Mouse (Mus musculus) mesoderm, embryonic 11.5 days (tissue): ENCODE measurements at regions not wholly inside any gene's neighbourhood (a gene's known extent, or its start where the extent isn't known, plus 50 kb on each side); places are given as distances from the start of the nearest gene placed in this dataset.

Experiments
- DNase-seq: peaks from one replicate; pipeline ENCODE4 v3.0.0-alpha.2; 2012; ENCODE audit warnings: low read depth, low spot score

- peak; percentile 67 for DNase-seq
Observed at GRCm38 (mm10) chr4:48725660-48726348, 62.5 kb downstream of the Cavin4 start.

- DNase-seq = no peak
Observed at GRCm38 (mm10) chr4:48726349-48726835, 63.1 kb downstream of the Cavin4 start.

GRCm38 (mm10) chr4:48734854-48735564 lies 71.7 kb downstream of the Cavin4 start:
- peak; percentile 36 for DNase-seq

GRCm38 (mm10) chr4:48746237-48746636 lies 82.9 kb downstream of the Cavin4 start:
- DNase-seq = no peak

- no peak for DNase-seq
Observed at GRCm38 (mm10) chr4:48749566-48749965, 86.3 kb downstream of the Cavin4 start.

- DNase-seq = no peak
Observed at GRCm38 (mm10) chr4:48750087-48750486, 86.8 kb downstream of the Cavin4 start.

GRCm38 (mm10) chr4:48754466-48755171 lies 91.3 kb downstream of the Cavin4 start:
- peak; percentile 23 for DNase-seq

GRCm38 (mm10) chr4:48760625-48761024 lies 97.3 kb downstream of the Cavin4 start:
- no peak for DNase-seq

GRCm38 (mm10) chr4:48766458-48766857 lies 103.1 kb downstream of the Cavin4 start:
- no peak for DNase-seq

- peak; percentile 30 for DNase-seq
Observed at GRCm38 (mm10) chr4:48770403-48770953, 107.2 kb downstream of the Cavin4 start.

- DNase-seq = peak; percentile 74
Observed at GRCm38 (mm10) chr4:48770954-48771665, 107.8 kb downstream of the Cavin4 start.

GRCm38 (mm10) chr4:48771836-48772235 lies 108.5 kb downstream of the Cavin4 start:
- no peak for DNase-seq

- DNase-seq = peak; percentile 77
Observed at GRCm38 (mm10) chr4:48779202-48779905, 116.0 kb downstream of the Cavin4 start.

GRCm38 (mm10) chr4:48779955-48780354 lies 116.6 kb downstream of the Cavin4 start:
- DNase-seq = no peak

GRCm38 (mm10) chr4:48781099-48781498 lies 117.8 kb downstream of the Cavin4 start:
- no peak for DNase-seq

GRCm38 (mm10) chr4:48782686-48783085 lies 119.4 kb downstream of the Cavin4 start:
- DNase-seq = no peak

GRCm38 (mm10) chr4:48791096-48791495 lies 127.8 kb downstream of the Cavin4 start:
- DNase-seq = no peak

- no peak for DNase-seq
Observed at GRCm38 (mm10) chr4:48803777-48804176, 140.5 kb downstream of the Cavin4 start.

- DNase-seq = no peak
Observed at GRCm38 (mm10) chr4:48808571-48808970, 145.3 kb downstream of the Cavin4 start.

GRCm38 (mm10) chr4:48833718-48834117 lies 170.4 kb downstream of the Cavin4 start:
- no peak for DNase-seq

- DNase-seq = peak; percentile 22
Observed at GRCm38 (mm10) chr4:48842777-48843214, 179.5 kb downstream of the Cavin4 start.
